Mouse (Mus musculus): ENCODE results near the gene Farsa.

DNA sequence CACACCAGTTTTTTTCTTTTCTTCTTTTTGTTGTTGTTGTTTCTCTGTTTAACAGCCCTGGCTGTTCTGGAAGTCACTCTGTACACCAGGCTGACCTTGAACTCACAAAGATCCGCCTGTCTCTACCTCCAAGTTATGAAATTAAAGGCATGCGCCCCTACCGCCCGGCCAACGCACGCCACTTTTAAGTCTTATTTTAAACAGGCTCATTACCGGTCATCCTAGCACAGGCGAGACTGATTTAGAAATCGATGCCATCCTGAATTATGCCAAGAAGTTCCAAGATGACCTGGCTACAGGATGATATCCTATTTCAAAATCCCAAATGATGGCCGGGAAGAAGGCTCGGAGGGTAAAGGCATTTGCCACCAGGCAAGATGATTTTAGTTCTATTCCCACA is 25.3 kb upstream of the Farsa start, which contains the start of gene Gadd45gip1:
- TF ChIP-seq CTCF (IDR thresholded peaks at IDR 0.05; ENCODE audit: borderline replicate concordance, extremely low read depth, insufficient read depth, insufficient read length) (no peak), POLR2A (IDR thresholded peaks at IDR 0.05; ENCODE audit: borderline replicate concordance, extremely low read depth, insufficient read depth, insufficient read length, poor library complexity, severe bottlenecking) (no peak)
